Mouse (Mus musculus) C2C12 (cell line): ENCODE results near the gene Slc6a6. TPM values are rescaled to one million over a fixed set of nuclear protein-coding genes. Genes with fewer than 3 reads are reported as not detected.

Experiments
- H3K27me3 ChIP-seq: one replicate; pipeline ENCODE4 v1.6.1; 2011; ENCODE audit not compliant: control insufficient read depth, insufficient read depth, insufficient read length
- H3K36me3 ChIP-seq: one replicate; pipeline ENCODE4 v1.6.1; 2011; ENCODE audit not compliant: control insufficient read depth, insufficient read depth
- H3K4me3 ChIP-seq: one replicate; pipeline ENCODE4 v1.5.1; 2011; ENCODE audit warnings: mild to moderate bottlenecking, control low read depth; ENCODE audit not compliant: poor library complexity, insufficient read depth, severe bottlenecking
- H3K79me2 ChIP-seq: one replicate; pipeline ENCODE4 v1.6.1; 2011; ENCODE audit not compliant: control insufficient read depth, insufficient read depth
- H3K79me3 ChIP-seq: one replicate; pipeline ENCODE4 v1.6.1; 2011; ENCODE audit warnings: low read depth, control low read depth
- H3ac ChIP-seq: one replicate; pipeline ENCODE3; 2011; ENCODE audit warnings: low read depth; ENCODE audit not compliant: control insufficient read depth, insufficient read length
- CEBPB ChIP-seq: IDR thresholded peaks from one replicate; pipeline ENCODE4 v1.6.1; 2011; ENCODE audit warnings: low read depth, mild to moderate bottlenecking, control low read depth, moderate library complexity
- CTCF ChIP-seq: IDR thresholded peaks from one replicate; pipeline ENCODE4 v1.5.1; 2011; ENCODE audit not compliant: control insufficient read depth, insufficient read depth, insufficient read length
- FOSL1 ChIP-seq: IDR thresholded peaks from one replicate; pipeline ENCODE4 v1.8.0; 2011; ENCODE audit warnings: mild to moderate bottlenecking, low read length; ENCODE audit not compliant: poor library complexity, insufficient read depth, severe bottlenecking
- MAX ChIP-seq: IDR thresholded peaks from one replicate; pipeline ENCODE4 v1.6.1; 2011; ENCODE audit warnings: mild to moderate bottlenecking, control low read depth
- MYOD1 ChIP-seq: IDR thresholded peaks from one replicate; pipeline ENCODE4 v1.6.1; 2011; ENCODE audit warnings: low read depth; ENCODE audit not compliant: control insufficient read depth, insufficient read length
- MYOG ChIP-seq: IDR thresholded peaks from one replicate; pipeline ENCODE4 v1.6.1; 2011; ENCODE audit not compliant: control insufficient read depth, insufficient read length; ENCODE audit errors: extremely low read depth
- USF1 ChIP-seq: IDR thresholded peaks from one replicate; pipeline ENCODE4 v1.6.1; 2011; ENCODE audit warnings: low read depth, mild to moderate bottlenecking, control low read depth, moderate library complexity
- polyA plus RNA-seq: library from polyadenylated mRNA; unstranded; fragments of >200 nt; fragmentation: generic; extraction: Trizol; gene quantifications from one replicate; pipeline ENCODE4 v1.2.1, GENCODE M21; 2012; ENCODE audit warnings: missing spikeins

Slc6a6 gene
- polyA plus RNA-seq, 1 experiment: 97.0 TPM

GRCm38 (mm10) chr6:91706072-91706776 lies 22.4 kb downstream of the Slc6a6 start:
- no peaks in the 10 kb centered on the region for H3K27me3 ChIP-seq
- peaks cover 54% of the 10 kb centered on the region for H3K79me3 ChIP-seq
- peaks cover 96% of the 10 kb centered on the region for H3K79me2 ChIP-seq
- no peak overlapping the region for H3K4me3 ChIP-seq
- TF ChIP-seq CTCF (no peak), CEBPB (no peak), MYOD1 (no peak), MYOG (no peak), MAX (no peak), FOSL1 (no peak), USF1 (no peak)
- H3K36me3 ChIP-seq: peaks cover 78% of the 10 kb centered on the region
- no peak overlapping the region for H3ac ChIP-seq

GRCm38 (mm10) chr6:91707276-91707885 lies 23.5 kb downstream of the Slc6a6 start:
- H3K36me3 ChIP-seq: peaks cover 78% of the 10 kb centered on the region

GRCm38 (mm10) chr6:91707886-91708564 lies 24.2 kb downstream of the Slc6a6 start:
- Histone ChIP-seq H3K27me3 (no peaks in the 10 kb centered on the region), H3K79me3 (peaks cover 43% of the 10 kb centered on the region), H3K79me2 (peaks cover 96% of the 10 kb centered on the region), H3K36me3 (peaks cover 74% of the 10 kb centered on the region), H3ac (no peak overlapping the region), H3K4me3 (no peak overlapping the region)
- TF ChIP-seq FOSL1: no peak
- no peak for TF ChIP-seq CEBPB
- TF ChIP-seq MYOD1: no peak
- TF ChIP-seq CTCF: no peak
- no peak for TF ChIP-seq MAX
- TF ChIP-seq USF1: no peak

More at GRCm38 (mm10) chr6:91707276-91707885, 23.5 kb downstream of the Slc6a6 start:
- peaks cover 96% of the 10 kb centered on the region for H3K79me2 ChIP-seq
- H3K79me3 ChIP-seq: peaks cover 44% of the 10 kb centered on the region
- no peak overlapping the region for H3K4me3 ChIP-seq
- H3K27me3 ChIP-seq: no peaks in the 10 kb centered on the region
- TF ChIP-seq MAX (no peak), MYOD1 (no peak)
- no peak overlapping the region for H3ac ChIP-seq

- TF ChIP-seq MAX (no peak), CEBPB (no peak), MYOG (no peak)
- Histone ChIP-seq H3K27me3 (no peaks in the 10 kb centered on the region), H3K36me3 (peaks cover 73% of the 10 kb centered on the region), H3K79me2 (peaks cover 96% of the 10 kb centered on the region), H3ac (no peak overlapping the region), H3K79me3 (peaks cover 45% of the 10 kb centered on the region), H3K4me3 (no peak overlapping the region)
Measured at GRCm38 (mm10) chr6:91708919-91709318, 25.1 kb downstream of the Slc6a6 start.

GRCm38 (mm10) chr6:91710345-91710930 lies 26.6 kb downstream of the Slc6a6 start:
- no peak for TF ChIP-seq CTCF
- TF ChIP-seq MYOG: no peak
- no peak for TF ChIP-seq FOSL1
- no peak for TF ChIP-seq MAX
- no peak for TF ChIP-seq USF1
- no peak for TF ChIP-seq CEBPB
- TF ChIP-seq MYOD1: no peak
- H3K79me3 ChIP-seq: peaks cover 52% of the 10 kb centered on the region
- peaks cover 71% of the 10 kb centered on the region for H3K36me3 ChIP-seq
- H3K27me3 ChIP-seq: no peaks in the 10 kb centered on the region
- no peak overlapping the region for H3K4me3 ChIP-seq
- no peak overlapping the region for H3ac ChIP-seq
- peaks cover 96% of the 10 kb centered on the region for H3K79me2 ChIP-seq
